In genomic region chr15:12710036-12710435, GRCm38 (mm10) we compare ENCODE assay signal across 21 mouse cellular contexts. TPM values are rescaled to one million over a fixed set of nuclear protein-coding genes. Genes with fewer than 3 reads are reported as not detected.
DNase-seq lines count a peak whose midpoint lies in the region; ATAC-seq and TF ChIP-seq lines count a peak whose summit lies in the region.
"Had no signal": no experiment of that assay in that cellular context is flagged by ENCODE, and none has a peak within 500 bp of the region (broad histone marks: within the 10 kb centered on the region; RNA-seq: fewer than 3 reads in every experiment).

No protein-coding gene starts in this region.

- no peak overlapping the region for H3K27ac ChIP-seq in gastrocnemius, adult 2 months
- no peak overlapping the region for H3K27ac ChIP-seq in forebrain, postnatal 0 days (ENCODE audit: low read depth, low read length)
- H3K27ac ChIP-seq: embryonic facial prominence, embryonic 12.5 days; forebrain, embryonic 13.5 days; heart, embryonic 15.5 days; limb, embryonic 15.5 days; liver, embryonic 15.5 days; midbrain, embryonic 12.5 days; neural tube, embryonic 13.5 days had no signal

- peak; percentile 37 for DNase-seq in heart, postnatal 14 days
- DNase-seq in heart, postnatal 25 days (ENCODE audit: low spot score): no peak
- peak; percentile 21 for DNase-seq in cerebellum, adult 9-10 months
- DNase-seq in gastrocnemius, adult 2 months: peak; percentile 83
- DNase-seq in skeletal muscle tissue, adult 2 months (ENCODE audit: low read depth, low spot score): peak; percentile 67
- no peak for DNase-seq in forebrain, postnatal 0 days
- DNase-seq in yolk sac, embryonic 10.5 days (ENCODE audit: low spot score): no peak
- DNase-seq: adrenal gland, postnatal 36 days; B cell, adult 2 months; kidney, adult 11 months; kidney, postnatal 10 days; layer of hippocampus, postnatal 36 days; thymus, postnatal 36 days had no signal

- 94% methylated on average over 3 of the region's 3 CpGs for WGBS in forebrain, postnatal 0 days

- no peak overlapping the region for H3K4me2 ChIP-seq in forebrain, postnatal 0 days (ENCODE audit: low read depth)
- H3K4me2 ChIP-seq: embryonic facial prominence, embryonic 12.5 days; forebrain, embryonic 13.5 days; heart, embryonic 15.5 days; limb, embryonic 15.5 days; liver, embryonic 15.5 days; midbrain, embryonic 12.5 days; neural tube, embryonic 13.5 days had no signal

- intact Hi-C loops in heart, postnatal 14 days (cut with DNase I): no loop called here
- intact Hi-C loops in heart, postnatal 25 days (cut with DNase I): no loop called here
- intact Hi-C loops in gastrocnemius, adult 2 months (cut with DNase I): no loop called here

- no peak overlapping the region for H3K9ac ChIP-seq in forebrain, postnatal 0 days
- H3K9ac ChIP-seq: embryonic facial prominence, embryonic 12.5 days; forebrain, embryonic 13.5 days; heart, embryonic 15.5 days; limb, embryonic 15.5 days; liver, embryonic 15.5 days; midbrain, embryonic 12.5 days; neural tube, embryonic 13.5 days had no signal

- no peak overlapping the region for H3K4me3 ChIP-seq in gastrocnemius, adult 2 months
- no peak overlapping the region for H3K4me3 ChIP-seq in forebrain, postnatal 0 days (ENCODE audit: low read depth, low read length)
- H3K4me3 ChIP-seq: embryonic facial prominence, embryonic 12.5 days; erythroblast, embryonic 14.5 days; forebrain, embryonic 13.5 days; heart, embryonic 15.5 days; limb, embryonic 15.5 days; liver, embryonic 15.5 days; midbrain, embryonic 12.5 days; neural tube, embryonic 13.5 days had no signal

- no peak for ATAC-seq in forebrain, postnatal 0 days
- ATAC-seq: forebrain, embryonic 13.5 days had no signal

- H3K36me3 ChIP-seq in forebrain, postnatal 0 days (ENCODE audit: insufficient read depth): no peaks in the 10 kb centered on the region
- H3K36me3 ChIP-seq: embryonic facial prominence, embryonic 12.5 days; heart, embryonic 15.5 days; limb, embryonic 15.5 days; liver, embryonic 15.5 days; midbrain, embryonic 12.5 days; neural tube, embryonic 13.5 days had no signal

- H3K27me3 ChIP-seq in forebrain, postnatal 0 days (ENCODE audit: insufficient read depth, low read length): no peaks in the 10 kb centered on the region
- H3K27me3 ChIP-seq: embryonic facial prominence, embryonic 12.5 days; forebrain, embryonic 13.5 days; heart, embryonic 15.5 days; limb, embryonic 15.5 days; liver, embryonic 15.5 days; midbrain, embryonic 12.5 days; neural tube, embryonic 13.5 days had no signal

- H3K4me1 ChIP-seq in forebrain, postnatal 0 days (ENCODE audit: insufficient read depth): no peaks in the 10 kb centered on the region
- H3K4me1 ChIP-seq: embryonic facial prominence, embryonic 12.5 days; forebrain, embryonic 13.5 days; liver, embryonic 15.5 days; neural tube, embryonic 13.5 days had no signal

- H3K9me3 ChIP-seq in forebrain, postnatal 0 days (ENCODE audit: low read length): no peaks in the 10 kb centered on the region
- H3K9me3 ChIP-seq: embryonic facial prominence, embryonic 12.5 days; forebrain, embryonic 13.5 days; heart, embryonic 15.5 days; limb, embryonic 15.5 days; liver, embryonic 15.5 days; midbrain, embryonic 12.5 days; neural tube, embryonic 13.5 days had no signal

- no peak for TF ChIP-seq CTCF in gastrocnemius, adult 2 months (IDR thresholded peaks at IDR 0.05)
- TF ChIP-seq CTCF in forebrain, postnatal 0 days (IDR thresholded peaks at IDR 0.05; ENCODE audit: low read depth): no peak

RNA-seq across cellular contexts. Expression of gene Pdzd2, which starts 29.7 kb away (rescaled TPM):
- total RNA-seq in heart, postnatal 14 days (2021): 100 to 1,000 TPM; 136 to 185 TPM
- total RNA-seq in heart, postnatal 25 days (2021): 100 to 1,000 TPM in 1 of 2 experiments, 10 to 100 TPM in 1; 93.0 to 118 TPM
- total RNA-seq in gastrocnemius, adult 2 months (2021): 10 to 100 TPM; 17.0 to 23.8 TPM
- total RNA-seq in forebrain, postnatal 0 days (2014; rRNA removed): 18.9 and 27.9 TPM in 2 replicates
- polyA plus RNA-seq in forebrain, postnatal 0 days (2015; fragmentation: Nextera tagmentation; extraction: Ambion mirVana): 6.7 and 9.4 TPM in 2 replicates

Comparison
In these comparisons a context has a peak if more than half of its experiments do, and no peak if none do; other contexts are left out.
1. DNase-seq: peak in heart, postnatal 14 days (2 of 2), cerebellum, adult 9-10 months (single experiment), gastrocnemius, adult 2 months (single experiment) and skeletal muscle tissue, adult 2 months (single experiment); none in heart, postnatal 25 days (single experiment), forebrain, postnatal 0 days (single experiment) and yolk sac, embryonic 10.5 days (single experiment).